Comparison of ENCODE assay signal across 25 mouse cellular contexts in genomic region chr6:30085351-30085750, GRCm38 (mm10). TPM values are rescaled to one million over a fixed set of nuclear protein-coding genes. Genes with fewer than 3 reads are reported as not detected.
DNase-seq lines count a peak whose midpoint lies in the region; ATAC-seq and TF ChIP-seq lines count a peak whose summit lies in the region.
"Had no signal": no experiment of that assay in that cellular context is flagged by ENCODE, and none has a peak within 500 bp of the region (broad histone marks: within the 10 kb centered on the region; RNA-seq: fewer than 3 reads in every experiment).

No protein-coding gene starts in this region.

- intact Hi-C loops in heart, adult 2 months (cut with DNase I): no loop called here
- intact Hi-C loops in gastrocnemius, adult 2 months (cut with DNase I): loop anchor here (10.0 kb wide), 2 partner anchors 91 to 391 kb away; partner anchors contain the start of gene Tspan33

- no peak overlapping the region for H3K4me2 ChIP-seq in neural tube, embryonic 13.5 days
- H3K4me2 ChIP-seq in neural tube, embryonic 15.5 days: no peak overlapping the region
- H3K4me2 ChIP-seq in kidney, embryonic 15.5 days: no peak overlapping the region
- H3K4me2 ChIP-seq: forebrain, embryonic 13.5 days; heart, embryonic 13.5 days; hindbrain, embryonic 12.5 days; midbrain, embryonic 12.5 days had no signal

- no peak for TF ChIP-seq CTCF in heart, adult 2 months (IDR thresholded peaks at IDR 0.05)
- TF ChIP-seq CTCF in gastrocnemius, adult 2 months (IDR thresholded peaks at IDR 0.05): no peak

- TF ChIP-seq POLR2A in heart, adult 2 months (IDR thresholded peaks at IDR 0.05; ENCODE audit: insufficient read depth, low read depth, low read length): no peak

- H3K4me1 ChIP-seq in heart, adult 2 months (ENCODE audit: control insufficient read depth, insufficient read depth, low read length): no peaks in the 10 kb centered on the region
- H3K4me1 ChIP-seq in neural tube, embryonic 13.5 days (replicated peaks): peaks cover 10% of the 10 kb centered on the region
- no peaks in the 10 kb centered on the region; the same call in 1 of the 2 replicates for H3K4me1 ChIP-seq in neural tube, embryonic 15.5 days
- no peaks in the 10 kb centered on the region for H3K4me1 ChIP-seq in kidney, embryonic 15.5 days

- no peak for ATAC-seq in neural tube, embryonic 13.5 days (ENCODE audit: low read depth)
- ATAC-seq in neural tube, embryonic 15.5 days (ENCODE audit: low FRiP score): no peak
- ATAC-seq in kidney, embryonic 15.5 days (replicated peaks; ENCODE audit: low FRiP score): no peak
- ATAC-seq: forebrain, embryonic 13.5 days; inflammation-experienced regulatory T-cells, adult 6 months; lung, postnatal 0 days; Patski had no signal

- WGBS in heart, adult 2 months: 59% methylated on average over 2 of the region's 2 CpGs
- WGBS in neural tube, embryonic 13.5 days: 47% methylated on average over 2 of the region's 2 CpGs
- 46% methylated on average over 2 of the region's 2 CpGs for WGBS in neural tube, embryonic 15.5 days
- whole genome bisulfite sequencing in kidney, embryonic 15.5 days: 71% methylated on average over 2 of the region's 2 CpGs

- H3K27ac ChIP-seq in heart, adult 2 months: no peak overlapping the region
- 0 out of 2 replicates have a peak overlapping the region, but pooled peaks have one; percentile 6 for H3K27ac ChIP-seq in neural tube, embryonic 13.5 days (replicated peaks)
- no peak overlapping the region for H3K27ac ChIP-seq in neural tube, embryonic 15.5 days (replicated peaks)
- H3K27ac ChIP-seq in kidney, embryonic 15.5 days: no peak overlapping the region
- no peak overlapping the region for H3K27ac ChIP-seq in gastrocnemius, adult 2 months
- H3K27ac ChIP-seq: forebrain, embryonic 13.5 days; heart, embryonic 13.5 days; hindbrain, embryonic 12.5 days; kidney, postnatal 0 days; midbrain, embryonic 12.5 days had no signal

- H3K4me3 ChIP-seq in heart, adult 2 months: no peak overlapping the region
- H3K4me3 ChIP-seq in neural tube, embryonic 13.5 days: no peak overlapping the region
- no peak overlapping the region for H3K4me3 ChIP-seq in neural tube, embryonic 15.5 days (replicated peaks)
- H3K4me3 ChIP-seq in kidney, embryonic 15.5 days (replicated peaks): no peak overlapping the region
- H3K4me3 ChIP-seq in gastrocnemius, adult 2 months: no peak overlapping the region
- H3K4me3 ChIP-seq: forebrain, embryonic 13.5 days; heart, embryonic 13.5 days; hindbrain, embryonic 12.5 days; midbrain, embryonic 12.5 days had no signal

- no peaks in the 10 kb centered on the region for H3K9me3 ChIP-seq in neural tube, embryonic 13.5 days
- H3K9me3 ChIP-seq in neural tube, embryonic 15.5 days (replicated peaks): no peaks in the 10 kb centered on the region
- no peaks in the 10 kb centered on the region for H3K9me3 ChIP-seq in kidney, embryonic 15.5 days (replicated peaks)
- H3K9me3 ChIP-seq: forebrain, embryonic 13.5 days; heart, embryonic 13.5 days; hindbrain, embryonic 12.5 days; midbrain, embryonic 12.5 days had no signal

- H3K27me3 ChIP-seq in heart, adult 2 months (ENCODE audit: control insufficient read depth, insufficient read depth, low read length): no peaks in the 10 kb centered on the region
- no peaks in the 10 kb centered on the region for H3K27me3 ChIP-seq in neural tube, embryonic 13.5 days
- H3K27me3 ChIP-seq in neural tube, embryonic 15.5 days (replicated peaks): no peaks in the 10 kb centered on the region
- no peaks in the 10 kb centered on the region for H3K27me3 ChIP-seq in kidney, embryonic 15.5 days
- H3K27me3 ChIP-seq: forebrain, embryonic 13.5 days; heart, embryonic 13.5 days; hindbrain, embryonic 12.5 days; Patski had no signal

- no peaks in the 10 kb centered on the region; the same call in 1 of the 2 replicates for H3K36me3 ChIP-seq in heart, adult 2 months (ENCODE audit: control insufficient read depth, insufficient read depth, low read length)
- H3K36me3 ChIP-seq in neural tube, embryonic 13.5 days: peaks cover 10% of the 10 kb centered on the region
- H3K36me3 ChIP-seq in neural tube, embryonic 15.5 days: peaks cover 5% of the 10 kb centered on the region; the same call in 1 of the 2 replicates
- H3K36me3 ChIP-seq in kidney, embryonic 15.5 days: peaks cover 16% of the 10 kb centered on the region

- no peak overlapping the region for H3K9ac ChIP-seq in heart, adult 2 months (ENCODE audit: low read depth, low read length)
- no peak overlapping the region for H3K9ac ChIP-seq in neural tube, embryonic 13.5 days
- no peak overlapping the region for H3K9ac ChIP-seq in neural tube, embryonic 15.5 days (replicated peaks)
- H3K9ac ChIP-seq in kidney, embryonic 15.5 days: no peak overlapping the region
- H3K9ac ChIP-seq: forebrain, embryonic 13.5 days; heart, embryonic 13.5 days; hindbrain, embryonic 12.5 days; midbrain, embryonic 12.5 days had no signal

- DNase-seq in cerebellum, postnatal 10 days: peak; percentile 13
- DNase-seq in cerebellum, postnatal 4 days (ENCODE audit: low spot score in 2 of 2): no peak
- peak; percentile 61 for DNase-seq in heart, adult 11 months
- DNase-seq in heart, adult 2 months: no peak
- DNase-seq in gastrocnemius, adult 2 months: no peak
- DNase-seq: adrenal gland, postnatal 36 days; cerebellum, adult 11 months; cerebellum, postnatal 14 days; gastrocnemius, postnatal 14 days; heart, adult 18-20 months; heart, postnatal 14 days; kidney, adult 18-20 months; right cerebral cortex, postnatal 14 days; spleen, adult 18-20 months had no signal

- H3K79me2 ChIP-seq in heart, adult 2 months (replicated peaks; ENCODE audit: control insufficient read depth, insufficient read depth, low read length): 0 out of 2 replicates have a peak, but pooled peaks cover 1% of the 10 kb centered on the region

- no peak for TF ChIP-seq EP300 in heart, adult 2 months (IDR thresholded peaks at IDR 0.05; ENCODE audit: insufficient read depth, low read depth, low read length)

RNA-seq across cellular contexts. Expression of gene Nrf1, which starts 37.6 kb away (rescaled TPM):
- total RNA-seq in heart, adult 2 months (2021): 10 to 100 TPM; 12.7 to 12.8 TPM
- 13.9 and 21.1 TPM in 2 replicates for polyA plus RNA-seq in heart, adult 2 months (2012; rRNA removed)
- 40.0 and 40.9 TPM in 2 replicates for polyA plus RNA-seq in neural tube, embryonic 13.5 days (2015; fragmentation: Nextera tagmentation; extraction: Ambion mirVana)
- polyA plus RNA-seq in neural tube, embryonic 15.5 days (2015; fragmentation: Nextera tagmentation; extraction: Ambion mirVana): 29.9 and 35.2 TPM in 2 replicates
- 57.3 and 63.0 TPM in 2 replicates for polyA plus RNA-seq in kidney, embryonic 15.5 days (2015; fragmentation: Nextera tagmentation; extraction: Ambion mirVana)
- total RNA-seq in gastrocnemius, adult 2 months (2021): 10 to 100 TPM; 10.8 to 13.0 TPM

Comparison
In these comparisons a context has a peak if more than half of its experiments do, and no peak if none do; other contexts are left out.
1. DNase-seq: peak in cerebellum, postnatal 10 days (2 of 2) and heart, adult 11 months (single experiment); none in cerebellum, postnatal 4 days (0 of 2), heart, adult 2 months (0 of 2) and gastrocnemius, adult 2 months (single experiment).